Mouse (Mus musculus): Measurements from ENCODE around the gene Vmn1r43. TPM values are rescaled to one million over a fixed set of nuclear protein-coding genes. Genes with fewer than 3 reads are reported as not detected.
"Not testable (repeated sequence)": the region's sequence is repeated elsewhere in the genome, so short reads cannot be mapped to it uniquely, and the experiment has no call there.

Vmn1r43 gene
- not detected for total RNA-seq (2022)

DNA sequence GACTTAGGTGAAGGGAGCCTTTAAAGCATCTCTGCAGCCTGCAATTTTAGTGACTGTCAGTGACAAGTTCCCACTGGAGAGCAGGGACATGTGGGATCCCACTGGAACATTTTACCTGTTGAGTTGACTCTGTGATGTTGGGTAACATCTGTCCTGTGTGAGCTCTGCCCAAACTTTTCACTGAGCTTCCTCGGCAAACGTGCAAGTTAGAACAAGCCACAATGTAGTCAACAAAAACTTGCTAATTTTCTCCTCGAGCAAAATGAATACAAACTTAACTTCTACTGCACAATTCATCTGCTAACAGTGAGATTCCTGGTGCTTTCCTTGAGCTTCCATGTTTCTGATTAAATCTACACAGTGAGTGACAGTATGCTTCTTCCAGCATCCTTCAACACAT is at the start of gene Vmn1r43, which contains the start of gene Vmn1r42:
TSS of gene Vmn1r43 (minus strand) at position 101 of the 400 bp plus-strand sequence.
TSS of gene Vmn1r42 (minus strand) at position 101 of the 400 bp plus-strand sequence.
- DNase-seq (ENCODE audit: low spot score in 2 of 2): not testable (repeated sequence)

DNA sequence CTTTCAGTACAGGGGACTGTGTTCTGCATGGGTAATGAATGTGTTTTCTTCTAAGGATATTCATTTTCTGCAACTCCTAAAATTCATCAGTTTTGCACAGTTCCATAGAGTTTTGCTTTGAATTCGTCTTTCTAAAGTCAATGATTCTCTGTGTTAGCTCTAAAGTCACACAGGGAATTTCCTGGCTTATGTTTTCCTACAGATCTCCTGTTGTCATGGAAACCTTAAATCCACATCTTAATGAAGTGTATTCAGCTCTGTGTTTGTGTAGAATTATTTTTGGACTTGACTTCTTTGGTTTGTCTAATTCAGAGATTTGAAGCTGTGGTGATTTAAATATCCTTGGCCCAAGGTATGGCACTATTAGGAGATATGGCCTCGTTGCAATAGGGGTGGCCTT is 7.6 kb upstream of the Vmn1r43 start:
- DNase-seq (ENCODE audit: low spot score in 2 of 2): no peak

DNA sequence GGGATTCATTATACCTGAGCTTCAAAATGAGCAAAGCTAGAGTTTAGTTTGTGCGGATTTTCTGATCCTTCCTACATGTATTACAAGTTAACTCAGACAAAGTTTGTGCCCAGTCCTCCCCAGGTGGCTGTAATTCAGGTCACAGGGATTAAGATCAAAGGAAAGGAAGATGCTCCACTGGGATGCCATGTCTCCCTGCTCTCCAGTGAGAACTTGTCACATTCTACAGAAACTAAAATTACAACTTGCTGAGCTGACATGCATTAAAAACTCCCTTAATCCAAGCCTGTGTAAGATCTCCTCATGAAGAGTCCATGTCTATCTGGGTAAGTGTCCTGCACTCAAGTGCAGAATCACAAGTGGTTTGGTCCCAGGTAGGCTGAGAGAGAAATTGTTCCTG is 7.1 kb upstream of the Vmn1r43 start, which contains the start of gene Vmn1r44:
TSS of gene Vmn1r44 (plus strand) at position 301 of the 400 bp plus-strand sequence.
- no peak for DNase-seq (ENCODE audit: low spot score in 2 of 2)

DNA sequence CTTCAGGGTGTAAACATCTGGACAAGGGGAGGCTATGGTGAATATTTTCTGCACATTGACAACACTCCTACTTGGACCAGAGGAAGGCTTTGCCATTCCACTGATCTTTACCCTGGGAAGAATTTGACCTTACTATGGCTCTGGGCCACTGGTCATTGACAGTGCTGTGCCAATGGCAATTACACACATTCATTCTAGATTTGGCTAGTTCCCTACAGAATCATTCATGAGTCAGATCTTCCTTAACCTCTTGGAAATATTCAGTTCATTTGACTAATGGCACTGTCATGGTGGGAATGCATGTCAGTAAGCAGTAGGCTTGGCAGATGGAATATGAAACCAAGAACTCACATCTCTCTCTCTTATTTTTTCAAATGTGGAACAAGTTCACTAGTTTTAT is 4.7 kb upstream of the Vmn1r43 start:
- no peak for DNase-seq (ENCODE audit: low spot score in 2 of 2)

DNA sequence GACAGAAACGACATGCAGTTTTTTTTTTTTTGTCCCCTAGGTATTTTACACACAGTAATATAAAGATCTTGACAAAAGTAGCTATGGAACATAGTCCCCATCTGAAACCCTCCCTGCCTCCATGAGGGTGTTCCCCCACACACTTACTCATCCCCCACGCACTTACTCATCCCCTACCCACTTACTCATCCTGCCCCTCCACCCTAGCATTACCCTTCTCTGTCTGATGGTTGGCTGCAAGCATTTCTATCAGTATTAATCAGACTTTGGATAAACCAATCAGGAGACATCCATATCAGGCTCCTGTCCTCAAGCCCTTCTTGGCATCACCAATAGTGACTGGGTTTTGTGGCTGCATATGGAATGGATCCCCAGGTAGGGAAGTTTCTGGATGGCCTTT is 750 bp upstream of the Vmn1r43 start:
- DNase-seq (ENCODE audit: low spot score in 2 of 2): no peak

DNA sequence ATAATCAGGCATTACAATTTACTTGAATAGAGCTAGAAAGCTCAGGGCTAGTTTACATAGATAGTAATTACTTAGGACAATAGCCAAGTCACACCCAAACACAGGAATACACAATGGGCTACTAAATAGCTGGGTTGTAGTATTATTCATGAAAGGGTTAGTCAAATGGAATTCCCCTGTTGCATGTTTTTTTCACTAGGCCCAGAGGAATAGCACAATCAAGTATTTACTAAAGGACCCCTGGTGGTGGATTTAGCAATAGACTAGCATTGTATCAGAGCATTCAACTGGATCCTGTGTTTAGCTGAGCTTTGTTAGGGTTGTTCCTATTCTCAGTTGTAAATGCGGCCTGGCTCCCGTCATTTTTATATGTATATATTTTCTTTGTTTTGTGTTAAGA is 8.2 kb downstream of the Vmn1r43 start:
- no peak for DNase-seq (ENCODE audit: low spot score in 2 of 2)

DNA sequence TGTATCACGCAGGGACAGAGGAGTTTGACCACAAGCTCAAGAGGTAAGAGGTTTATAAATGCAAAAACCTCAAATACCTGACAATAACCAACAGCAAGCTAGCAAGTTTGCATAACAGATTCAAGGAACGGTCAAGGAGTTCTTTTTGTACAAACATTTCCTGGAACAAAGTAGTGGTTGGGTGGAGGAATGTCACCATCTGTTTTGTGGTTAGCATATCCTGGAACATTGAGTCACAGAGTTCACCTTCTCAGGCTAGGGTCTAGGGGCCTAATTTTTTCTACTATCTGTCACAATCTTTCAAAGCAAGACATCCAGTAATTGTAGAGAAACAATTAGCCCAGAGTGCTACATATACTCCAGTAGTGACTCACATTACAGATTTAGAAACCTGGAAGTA is 8.9 kb downstream of the Vmn1r43 start:
- no peak for DNase-seq (ENCODE audit: low spot score in 2 of 2)

DNA sequence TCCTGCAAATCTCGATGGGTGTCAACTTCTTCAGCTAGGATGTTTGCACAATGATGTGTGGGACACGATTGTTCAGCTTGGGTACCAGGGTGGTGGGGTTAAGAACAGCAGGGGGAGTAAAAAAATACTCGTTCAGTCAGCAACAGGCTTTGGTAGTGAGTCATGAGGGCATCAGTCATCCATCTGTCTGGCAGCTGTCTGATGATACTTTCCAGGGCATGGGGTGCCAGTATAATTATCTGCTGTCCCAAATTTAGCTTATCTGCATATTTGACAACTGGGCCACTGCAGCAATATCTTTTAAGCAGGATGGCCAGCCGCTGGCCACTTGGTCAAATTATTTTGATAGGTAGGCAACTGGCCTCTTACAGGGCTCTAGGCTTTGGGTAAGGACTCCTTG is 12.4 kb downstream of the Vmn1r43 start:
- DNase-seq (ENCODE audit: low spot score in 2 of 2): no peak

DNA sequence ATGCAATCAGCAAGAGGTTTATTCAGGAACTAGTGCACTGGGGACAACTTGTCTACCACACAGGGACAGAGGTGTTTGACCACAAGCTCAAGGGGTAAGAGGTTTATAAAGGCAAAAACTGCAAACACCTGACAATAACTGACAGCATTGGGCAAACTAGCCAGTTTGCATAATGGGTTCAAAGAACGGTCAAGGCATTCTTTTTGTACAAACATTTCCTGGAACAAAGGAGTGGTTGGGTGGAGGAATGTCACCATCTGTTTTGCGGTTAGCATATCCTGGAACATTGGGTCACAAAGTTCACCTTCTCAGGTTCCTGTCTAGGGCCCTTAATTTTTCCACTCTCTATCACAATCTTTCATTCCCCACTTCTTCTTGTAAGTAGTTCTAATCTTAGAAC is 16.4 kb downstream of the Vmn1r43 start:
- DNase-seq (ENCODE audit: low spot score in 2 of 2): no peak

DNA sequence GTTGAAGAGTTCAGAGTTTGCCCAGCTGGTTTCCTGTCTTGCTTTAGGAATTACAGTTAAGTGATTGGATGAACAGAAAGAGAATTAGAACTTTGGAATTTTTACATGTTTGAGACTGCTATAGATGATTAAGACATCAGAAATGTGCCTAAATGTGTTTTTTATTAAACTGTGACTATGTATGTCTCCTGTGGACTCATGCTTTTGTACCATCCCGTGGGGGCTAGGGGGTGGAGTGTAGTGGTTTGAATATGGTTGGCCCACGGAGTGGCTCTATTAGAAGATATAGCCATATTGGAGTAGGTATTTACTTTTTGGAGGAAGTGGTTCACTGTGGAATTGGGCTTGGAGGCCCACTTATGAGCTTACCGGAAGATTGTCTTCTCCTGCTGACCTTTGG is 18.7 kb downstream of the Vmn1r43 start:
- no peak for DNase-seq (ENCODE audit: low spot score in 2 of 2)

Other genes with a start within 250 kb of the Vmn1r43 start
- 1 to 10 TPM; 2.9 to 6.3 (median 4.1) TPM for gene Txnrd3, start 232.4 kb downstream of the Vmn1r43 start, total RNA-seq (2022)
- gene Vmn1r40, start 168.9 kb downstream of the Vmn1r43 start, total RNA-seq (2022): not detected
- not detected for gene Vmn1r41, start 135.6 kb downstream of the Vmn1r43 start, total RNA-seq (2022)
- not detected for gene Vmn1r42, start within 50 bp of the Vmn1r43 start, total RNA-seq (2022)
- gene Vmn1r44, start 7.2 kb upstream of the Vmn1r43 start, total RNA-seq (2022): not detected
- gene Vmn1r45, start 64.2 kb upstream of the Vmn1r43 start, total RNA-seq (2022): not detected
- not detected for gene Vmn1r46, start 92.9 kb upstream of the Vmn1r43 start, total RNA-seq (2022)
- gene Vmn1r47, start 139.7 kb upstream of the Vmn1r43 start, total RNA-seq (2022): not detected
- not detected for gene Vmn1r48, start 160.4 kb upstream of the Vmn1r43 start, total RNA-seq (2022)
- gene Vmn1r49, start 202.1 kb upstream of the Vmn1r43 start, total RNA-seq (2022): not detected
- gene Vmn1r50, start 225.0 kb upstream of the Vmn1r43 start, total RNA-seq (2022): not detected
- not detected for gene Vmn1r51, start 246.2 kb upstream of the Vmn1r43 start, total RNA-seq (2022)

Data from layer of hippocampus, adult 8-10 months (tissue).